Mouse (Mus musculus) C2C12 (cell line): ENCODE results near the gene Eif1b. TPM values are rescaled to one million over a fixed set of nuclear protein-coding genes. Genes with fewer than 3 reads are reported as not detected.
A peak's percentile ranks its signal among the peaks of the same experiment; 100 is the strongest.

Experiments
- H3K27me3 ChIP-seq: one replicate; pipeline ENCODE4 v1.6.1; 2011; ENCODE audit not compliant: control insufficient read depth, insufficient read depth, insufficient read length
- H3K36me3 ChIP-seq: one replicate; pipeline ENCODE4 v1.6.1; 2011; ENCODE audit not compliant: control insufficient read depth, insufficient read depth
- H3K4me3 ChIP-seq: one replicate; pipeline ENCODE4 v1.5.1; 2011; ENCODE audit warnings: mild to moderate bottlenecking, control low read depth; ENCODE audit not compliant: poor library complexity, insufficient read depth, severe bottlenecking
- H3K79me2 ChIP-seq: one replicate; pipeline ENCODE4 v1.6.1; 2011; ENCODE audit not compliant: control insufficient read depth, insufficient read depth
- H3K79me3 ChIP-seq: one replicate; pipeline ENCODE4 v1.6.1; 2011; ENCODE audit warnings: low read depth, control low read depth
- H3ac ChIP-seq: one replicate; pipeline ENCODE3; 2011; ENCODE audit warnings: low read depth; ENCODE audit not compliant: control insufficient read depth, insufficient read length
- CEBPB ChIP-seq: IDR thresholded peaks from one replicate; pipeline ENCODE4 v1.6.1; 2011; ENCODE audit warnings: low read depth, mild to moderate bottlenecking, control low read depth, moderate library complexity
- CTCF ChIP-seq: IDR thresholded peaks from one replicate; pipeline ENCODE4 v1.5.1; 2011; ENCODE audit not compliant: control insufficient read depth, insufficient read depth, insufficient read length
- FOSL1 ChIP-seq: IDR thresholded peaks from one replicate; pipeline ENCODE4 v1.8.0; 2011; ENCODE audit warnings: mild to moderate bottlenecking, low read length; ENCODE audit not compliant: poor library complexity, insufficient read depth, severe bottlenecking
- MAX ChIP-seq: IDR thresholded peaks from one replicate; pipeline ENCODE4 v1.6.1; 2011; ENCODE audit warnings: mild to moderate bottlenecking, control low read depth
- MYOD1 ChIP-seq: IDR thresholded peaks from one replicate; pipeline ENCODE4 v1.6.1; 2011; ENCODE audit warnings: low read depth; ENCODE audit not compliant: control insufficient read depth, insufficient read length
- MYOG ChIP-seq: IDR thresholded peaks from one replicate; pipeline ENCODE4 v1.6.1; 2011; ENCODE audit not compliant: control insufficient read depth, insufficient read length; ENCODE audit errors: extremely low read depth
- USF1 ChIP-seq: IDR thresholded peaks from one replicate; pipeline ENCODE4 v1.6.1; 2011; ENCODE audit warnings: low read depth, mild to moderate bottlenecking, control low read depth, moderate library complexity
- polyA plus RNA-seq: library from polyadenylated mRNA; unstranded; fragments of >200 nt; fragmentation: generic; extraction: Trizol; gene quantifications from one replicate; pipeline ENCODE4 v1.2.1, GENCODE M21; 2012; ENCODE audit warnings: missing spikeins

The Eif1b gene
- polyA plus RNA-seq, 1 experiment, result 52.6 TPM

DNA sequence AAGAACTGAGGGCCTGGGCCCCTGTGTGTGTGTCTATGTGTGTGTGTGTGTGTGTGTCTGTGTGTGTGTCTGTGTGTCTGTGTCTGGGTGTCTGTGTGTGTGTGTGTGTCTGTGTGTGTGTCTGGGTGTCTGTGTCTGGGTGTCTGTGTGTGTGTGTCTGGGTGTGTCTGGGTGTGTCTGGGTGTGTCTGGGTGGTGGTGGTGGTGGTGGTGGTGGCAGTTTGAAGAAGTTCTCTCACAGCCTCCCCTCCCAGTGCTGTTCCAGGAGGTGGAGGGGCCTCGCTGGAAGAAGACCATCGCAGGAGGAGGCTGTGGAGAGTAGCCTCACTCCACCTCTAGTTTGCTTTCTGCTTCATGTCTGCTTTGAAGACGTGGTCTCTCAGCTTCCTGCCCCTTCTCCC lies 10.4 kb upstream of the Eif1b start:
- no peak for TF ChIP-seq MAX
- no peak for TF ChIP-seq FOSL1
- TF ChIP-seq MYOG, result no peak
- TF ChIP-seq USF1, result no peak
- no peak for TF ChIP-seq MYOD1
- TF ChIP-seq CEBPB, result no peak
- TF ChIP-seq CTCF, result no peak
- no peaks in the 10 kb centered on the region for H3K79me3 ChIP-seq
- H3K36me3 ChIP-seq, result no peaks in the 10 kb centered on the region
- no peak overlapping the region for H3K4me3 ChIP-seq
- no peaks in the 10 kb centered on the region for H3K79me2 ChIP-seq
- H3K27me3 ChIP-seq, result peaks cover 87% of the 10 kb centered on the region
- no peak overlapping the region for H3ac ChIP-seq

- H3K79me2 ChIP-seq, result no peaks in the 10 kb centered on the region
- TF ChIP-seq USF1 (no peak), CTCF (no peak), MYOG (no peak), MYOD1 (no peak), FOSL1 (no peak), MAX (no peak), CEBPB (no peak)
- peaks cover 81% of the 10 kb centered on the region for H3K27me3 ChIP-seq
- H3K4me3 ChIP-seq, result no peak overlapping the region
- H3K36me3 ChIP-seq, result no peaks in the 10 kb centered on the region
- no peaks in the 10 kb centered on the region for H3K79me3 ChIP-seq
- H3ac ChIP-seq, result no peak overlapping the region
Observed at GRCm38 (mm10) chr9:120482382-120482781, 9.7 kb upstream of the Eif1b start.

GRCm38 (mm10) chr9:120483101-120483500 lies 8.9 kb upstream of the Eif1b start:
- Histone ChIP-seq H3K79me2 (no peaks in the 10 kb centered on the region), H3K79me3 (no peaks in the 10 kb centered on the region), H3K4me3 (no peak overlapping the region), H3K27me3 (peaks cover 77% of the 10 kb centered on the region), H3ac (no peak overlapping the region), H3K36me3 (no peaks in the 10 kb centered on the region)
- TF ChIP-seq MYOG, result no peak
- no peak for TF ChIP-seq MYOD1
- TF ChIP-seq USF1, result no peak
- no peak for TF ChIP-seq CTCF
- TF ChIP-seq MAX, result no peak
- TF ChIP-seq CEBPB, result no peak
- TF ChIP-seq FOSL1, result no peak

- TF ChIP-seq CEBPB, result no peak
- H3ac ChIP-seq, result no peak overlapping the region
- no peaks in the 10 kb centered on the region for H3K79me2 ChIP-seq
- H3K36me3 ChIP-seq, result no peaks in the 10 kb centered on the region
- no peak overlapping the region for H3K4me3 ChIP-seq
- no peaks in the 10 kb centered on the region for H3K79me3 ChIP-seq
- H3K27me3 ChIP-seq, result peaks cover 48% of the 10 kb centered on the region
Observed at GRCm38 (mm10) chr9:120487076-120487475, 5.0 kb upstream of the Eif1b start.

- no peaks in the 10 kb centered on the region for H3K79me3 ChIP-seq
- H3K79me2 ChIP-seq, result peaks cover 13% of the 10 kb centered on the region
- TF ChIP-seq FOSL1 (no peak), USF1 (no peak), CTCF (no peak), MYOG (no peak), MYOD1 (no peak), CEBPB (no peak), MAX (no peak)
- H3K36me3 ChIP-seq, result peaks cover 18% of the 10 kb centered on the region
- no peak overlapping the region for H3ac ChIP-seq
- H3K27me3 ChIP-seq, result peaks cover 10% of the 10 kb centered on the region
- H3K4me3 ChIP-seq, result no peak overlapping the region
Observed at GRCm38 (mm10) chr9:120491509-120491908, 523 bp upstream of the Eif1b start.

- Histone ChIP-seq H3K4me3 (peak overlapping the region; percentile 65), H3K79me2 (peaks cover 13% of the 10 kb centered on the region), H3ac (peak overlapping the region; percentile 81), H3K36me3 (peaks cover 18% of the 10 kb centered on the region), H3K27me3 (peaks cover 6% of the 10 kb centered on the region), H3K79me3 (no peaks in the 10 kb centered on the region)
- TF ChIP-seq FOSL1 (no peak), USF1 (peak; percentile 60), MAX (no peak)
Observed at GRCm38 (mm10) chr9:120492400-120493351, 644 bp downstream of the Eif1b start.
